In the genomic region with DNA sequence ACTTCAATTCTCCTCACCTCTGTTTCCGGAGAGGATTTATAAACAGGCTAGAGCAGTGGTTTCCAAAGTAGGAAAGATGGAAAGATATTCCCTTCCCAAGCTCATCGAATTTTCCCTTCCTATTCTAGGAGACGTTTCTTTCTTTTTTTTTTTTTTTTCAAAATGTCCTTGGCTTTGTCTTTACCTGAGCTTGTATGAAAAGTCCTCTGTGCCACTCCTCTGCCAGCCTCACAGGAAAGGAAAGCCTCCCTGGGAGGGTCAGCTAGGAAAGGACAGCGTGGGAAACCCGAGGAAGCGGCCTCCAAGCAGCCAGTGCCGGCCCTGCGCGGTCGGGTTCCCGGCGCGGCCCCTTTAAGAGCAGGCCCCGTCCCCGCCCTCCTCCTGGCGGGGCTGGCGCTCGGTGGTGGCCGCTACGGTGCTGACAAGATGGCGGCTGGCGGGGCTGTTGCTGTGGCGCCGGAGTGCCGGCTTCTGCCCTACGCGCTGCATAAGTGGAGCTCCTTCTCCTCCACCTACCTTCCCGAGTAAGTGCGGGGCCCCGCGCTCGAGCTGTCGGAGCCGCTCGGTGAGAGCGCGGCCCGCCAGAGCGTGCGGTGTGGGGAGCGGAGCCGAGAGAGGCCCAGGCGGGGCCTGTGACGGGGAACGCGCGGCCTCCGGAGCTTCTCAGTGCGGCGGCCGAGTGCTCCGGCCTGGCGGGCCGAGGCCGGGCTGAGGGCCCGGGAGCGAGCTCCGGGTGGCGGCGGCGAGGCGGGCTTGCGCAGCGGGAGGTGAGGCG, we compare ENCODE assay signal across 7 mouse cellular contexts. TPM values are rescaled to one million over a fixed set of nuclear protein-coding genes. Genes with fewer than 3 reads are reported as not detected.
A peak's percentile ranks its signal among the peaks of the same experiment; 100 is the strongest.
DNase-seq lines count a peak whose midpoint lies in the region; ATAC-seq and TF ChIP-seq lines count a peak whose summit lies in the region.

A gene (plus strand): TSS at position 305 of the 775 bp plus-strand sequence.

- 0 out of 2 replicates have a peak, but pooled peaks have one; percentile 13 for TF ChIP-seq CTCF in intestine, postnatal 0 days (IDR thresholded peaks at IDR 0.05; ENCODE audit: low read depth)
- TF ChIP-seq CTCF in small intestine, adult 2 months (IDR thresholded peaks at IDR 0.05; ENCODE audit: extremely low read depth, insufficient read length, insufficient replicate concordance, low read depth, low read length): no peak

- intact Hi-C loops in left cerebral cortex, postnatal 4 days (cut with DNase I): loop anchor here (10.0 kb wide), 1 partner anchor 184 kb away; no protein-coding TSS in a partner anchor

- peak; percentile 96 for ATAC-seq in intestine, postnatal 0 days
- ATAC-seq in midbrain, embryonic 12.5 days (ENCODE audit: low FRiP score, low read depth): peak; percentile 99

- H3K4me1 ChIP-seq in intestine, postnatal 0 days (replicated peaks; ENCODE audit: control insufficient read depth, insufficient read depth, low read length): 0 out of 2 replicates have a peak, but pooled peaks cover 6% of the 10 kb centered on the region
- peaks cover 26% of the 10 kb centered on the region for H3K4me1 ChIP-seq in midbrain, embryonic 12.5 days
- peaks cover 13% of the 10 kb centered on the region for H3K4me1 ChIP-seq in small intestine, adult 2 months (ENCODE audit: control insufficient read depth, insufficient read depth, insufficient read length, low read length)

- H3K9me3 ChIP-seq in intestine, postnatal 0 days (ENCODE audit: control insufficient read depth): no peaks in the 10 kb centered on the region
- no peaks in the 10 kb centered on the region for H3K9me3 ChIP-seq in midbrain, embryonic 12.5 days

- H3K4me2 ChIP-seq in intestine, postnatal 0 days (replicated peaks; ENCODE audit: low read depth): peak within 1 kb of the TSS; percentile 69
- peak within 1 kb of the TSS; percentile 93 for H3K4me2 ChIP-seq in midbrain, embryonic 12.5 days (replicated peaks)

- no peaks in the 10 kb centered on the region for H3K27me3 ChIP-seq in intestine, postnatal 0 days (replicated peaks; ENCODE audit: control insufficient read depth, insufficient read depth, low read length)
- no peaks in the 10 kb centered on the region for H3K27me3 ChIP-seq in midbrain, embryonic 12.5 days
- no peaks in the 10 kb centered on the region for H3K27me3 ChIP-seq in small intestine, adult 2 months (ENCODE audit: control insufficient read depth, insufficient read depth, low read length)

- peak within 1 kb of the TSS; percentile 89 for H3K4me3 ChIP-seq in intestine, postnatal 0 days (ENCODE audit: low read depth, low read length)
- H3K4me3 ChIP-seq in midbrain, embryonic 12.5 days: peak within 1 kb of the TSS; percentile 99
- peak within 1 kb of the TSS; percentile 75 for H3K4me3 ChIP-seq in small intestine, adult 2 months (ENCODE audit: low read depth, low read length)

- WGBS in intestine, postnatal 0 days: under 1% methylated on average over 63 of the region's 65 CpGs
- WGBS in midbrain, embryonic 12.5 days: under 1% methylated on average over 65 of the region's 65 CpGs
- under 1% methylated on average over 65 of the region's 65 CpGs for WGBS in small intestine, adult 2 months

- H3K9ac ChIP-seq in intestine, postnatal 0 days (ENCODE audit: low read depth, low read length): peak within 1 kb of the TSS; percentile 98
- H3K9ac ChIP-seq in midbrain, embryonic 12.5 days (replicated peaks): peak within 1 kb of the TSS; percentile 99

- H3K36me3 ChIP-seq in intestine, postnatal 0 days (ENCODE audit: control insufficient read depth, insufficient read depth): no peaks in the 10 kb centered on the region
- no peaks in the 10 kb centered on the region for H3K36me3 ChIP-seq in midbrain, embryonic 12.5 days
- no peaks in the 10 kb centered on the region for H3K36me3 ChIP-seq in small intestine, adult 2 months (ENCODE audit: control insufficient read depth, insufficient read depth, low read length)

- peak; percentile 66 for TF ChIP-seq POLR2A in small intestine, adult 2 months (IDR thresholded peaks at IDR 0.05; ENCODE audit: low read depth, low read length)

- peak; percentile 85 for DNase-seq in adrenal gland, adult 8-10 months
- DNase-seq in embryo, embryonic 9.5 days (ENCODE audit: extremely low spot score): peak; percentile 89
- no peak for DNase-seq in gonadal fat pad, adult 2 months (ENCODE audit: low read depth)
- DNase-seq in left cerebral cortex, postnatal 4 days: peak; percentile 91

- peak within 1 kb of the TSS; percentile 94 for H3K27ac ChIP-seq in intestine, postnatal 0 days (ENCODE audit: low read depth, low read length)
- H3K27ac ChIP-seq in midbrain, embryonic 12.5 days (replicated peaks): peak within 1 kb of the TSS; percentile 92
- peak within 1 kb of the TSS; percentile 74 for H3K27ac ChIP-seq in small intestine, adult 2 months (ENCODE audit: insufficient read depth, low read depth, low read length)

RNA-seq across cellular contexts. Expression of the gene that starts here (rescaled TPM):
- 100 to 1,000 TPM; 161 to 201 (median 178) TPM for total RNA-seq in adrenal gland, adult 8-10 months (2022)
- 34.7 and 35.8 TPM in 2 replicates for polyA plus RNA-seq in gonadal fat pad, adult 2 months (2012; rRNA removed)
- 109 and 119 TPM in 2 replicates for polyA plus RNA-seq in intestine, postnatal 0 days (2015; fragmentation: Nextera tagmentation; extraction: Ambion mirVana)
- 100 to 1,000 TPM; 118 to 129 TPM for total RNA-seq in left cerebral cortex, postnatal 4 days (2021)
- 189 and 208 TPM in 2 replicates for polyA plus RNA-seq in midbrain, embryonic 12.5 days (2016; fragmentation: Nextera tagmentation; extraction: Ambion mirVana)
- 3.0 and 9.8 TPM in 2 replicates for polyA plus RNA-seq in small intestine, adult 2 months (2012; rRNA removed)
